Mouse (Mus musculus): ENCODE results near the gene Ttn.

DNA sequence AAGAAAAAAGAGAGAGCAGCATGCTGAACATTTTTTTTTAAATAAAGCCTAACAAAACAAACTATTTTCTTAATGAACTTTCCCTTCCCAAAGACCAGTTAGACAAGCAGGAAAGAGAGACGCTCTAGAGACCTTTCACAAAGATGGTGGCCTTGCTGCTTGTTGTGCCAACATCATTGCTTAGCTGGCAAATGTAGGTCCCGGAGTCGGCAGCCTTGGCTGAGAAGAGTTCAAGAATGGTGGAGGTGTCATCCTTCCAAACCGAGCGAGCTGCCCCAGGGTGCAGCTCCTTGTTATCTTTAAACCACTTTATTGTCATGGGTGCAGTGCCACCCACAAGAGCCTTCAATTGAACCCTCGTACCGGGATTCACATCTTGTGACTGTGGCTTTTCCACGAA is 85.4 kb downstream of the Ttn start:
- no peak for TF ChIP-seq CTCF (IDR thresholded peaks at IDR 0.05; ENCODE audit: extremely low read depth, insufficient read depth, insufficient read length, insufficient replicate concordance)
- no peak for TF ChIP-seq POLR2A (IDR thresholded peaks at IDR 0.05; ENCODE audit: low read depth, low read length)

All from spleen, adult 2 months (tissue).